Mouse (Mus musculus): ENCODE results near the gene B3gnt4.
A peak's percentile ranks its signal among the peaks of the same experiment; 100 is the strongest.

Gene B3gnt4

GRCm38 (mm10) chr5:123528641-123529040 lies 18.4 kb downstream of the B3gnt4 start:
- peak; percentile 3 for DNase-seq

GRCm38 (mm10) chr5:123530056-123530455 lies 19.8 kb downstream of the B3gnt4 start:
- DNase-seq, result peak; percentile 1

- peak; percentile 0 for DNase-seq
Observed at GRCm38 (mm10) chr5:123533801-123534200, 23.5 kb downstream of the B3gnt4 start.

GRCm38 (mm10) chr5:123555693-123556092 lies 45.4 kb downstream of the B3gnt4 start:
- DNase-seq, result no peak

GRCm38 (mm10) chr5:123556451-123556850 lies 46.2 kb downstream of the B3gnt4 start:
- no peak for DNase-seq

GRCm38 (mm10) chr5:123559588-123559987 lies 49.3 kb downstream of the B3gnt4 start:
- no peak for DNase-seq

- no peak for DNase-seq
Observed at GRCm38 (mm10) chr5:123561128-123561527, 50.9 kb downstream of the B3gnt4 start.

Data from thymus, postnatal 14 days (tissue).